Mouse (Mus musculus): Measurements from ENCODE around the gene Nrxn1. TPM values are rescaled to one million over a fixed set of nuclear protein-coding genes. Genes with fewer than 3 reads are reported as not detected.

Gene Nrxn1
- total and polyA plus RNA-seq, 2 experiments, result 2.9 to 13.9 TPM

DNA sequence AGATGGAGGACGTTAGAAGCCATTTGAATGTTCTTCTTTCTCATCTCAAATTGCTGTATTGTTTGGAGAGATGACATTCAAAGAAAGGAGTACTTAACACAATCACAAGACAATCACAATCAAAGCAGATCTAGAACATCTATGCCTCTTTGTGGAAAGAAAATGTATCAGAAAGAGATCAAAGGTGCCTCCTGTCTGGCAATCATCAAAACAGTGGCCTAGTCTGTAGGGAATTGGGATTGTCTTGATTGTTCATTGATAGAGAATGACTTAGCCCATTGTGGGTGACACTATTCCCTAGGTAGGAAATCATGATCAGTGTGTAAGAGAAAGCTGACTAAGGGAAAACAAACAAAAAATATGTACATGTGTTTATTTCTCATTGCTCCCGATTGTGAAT is 1060.5 kb downstream of the Nrxn1 start:
- H3K9ac ChIP-seq (ENCODE audit: low read depth, low read length), result no peak overlapping the region
- no peak overlapping the region for H3K4me3 ChIP-seq (ENCODE audit: insufficient read depth, low read depth, low read length)
- DNase-seq (ENCODE audit: extremely low read depth, low read depth, low spot score), result no peak
- WGBS, result 74% methylated on average over 2 of the region's 2 CpGs
- no peak overlapping the region for H3K27ac ChIP-seq (replicated peaks; ENCODE audit: insufficient read depth, low read depth, low read length)
- H3K36me3 ChIP-seq (ENCODE audit: control insufficient read depth, insufficient read depth, low read length), result no peaks in the 10 kb centered on the region
- no peaks in the 10 kb centered on the region for H3K79me2 ChIP-seq (ENCODE audit: control insufficient read depth, insufficient read depth, low read length)
- H3K27me3 ChIP-seq (ENCODE audit: control insufficient read depth, insufficient read depth, low read length), result no peaks in the 10 kb centered on the region
- no peaks in the 10 kb centered on the region for H3K4me1 ChIP-seq (ENCODE audit: control insufficient read depth, insufficient read depth, low read length)
- TF ChIP-seq CTCF (IDR thresholded peaks at IDR 0.05; ENCODE audit: low read depth, low read length) (no peak), POLR2A (IDR thresholded peaks at IDR 0.05; ENCODE audit: extremely low read depth, insufficient read depth, low read length) (no peak)

- H3K9ac ChIP-seq (ENCODE audit: low read depth, low read length), result no peak overlapping the region
- 50% methylated on average over 1 of the region's 1 CpGs for WGBS
Observed at GRCm38 (mm10) chr17:90016636-90017035, 1076.2 kb downstream of the Nrxn1 start.

GRCm38 (mm10) chr17:90011761-90012160 is 1081.1 kb downstream of the Nrxn1 start:
- no peak overlapping the region for H3K9ac ChIP-seq (ENCODE audit: low read depth, low read length)
- 93% methylated on average over 1 of the region's 1 CpGs for WGBS
- H3K36me3 ChIP-seq (ENCODE audit: control insufficient read depth, insufficient read depth, low read length), result no peaks in the 10 kb centered on the region
- no peak overlapping the region for H3K27ac ChIP-seq (replicated peaks; ENCODE audit: insufficient read depth, low read depth, low read length)
- H3K27me3 ChIP-seq (ENCODE audit: control insufficient read depth, insufficient read depth, low read length), result no peaks in the 10 kb centered on the region
- no peaks in the 10 kb centered on the region for H3K79me2 ChIP-seq (ENCODE audit: control insufficient read depth, insufficient read depth, low read length)
- H3K4me3 ChIP-seq (ENCODE audit: insufficient read depth, low read depth, low read length), result no peak overlapping the region
- H3K4me1 ChIP-seq (ENCODE audit: control insufficient read depth, insufficient read depth, low read length), result no peaks in the 10 kb centered on the region
- no peak for DNase-seq (ENCODE audit: extremely low read depth, low read depth, low spot score)
- TF ChIP-seq POLR2A (IDR thresholded peaks at IDR 0.05; ENCODE audit: extremely low read depth, insufficient read depth, low read length) (no peak), CTCF (IDR thresholded peaks at IDR 0.05; ENCODE audit: low read depth, low read length) (no peak)

More at GRCm38 (mm10) chr17:90016636-90017035, 1076.2 kb downstream of the Nrxn1 start:
- H3K4me1 ChIP-seq (ENCODE audit: control insufficient read depth, insufficient read depth, low read length), result no peaks in the 10 kb centered on the region
- no peak overlapping the region for H3K27ac ChIP-seq (replicated peaks; ENCODE audit: insufficient read depth, low read depth, low read length)
- H3K79me2 ChIP-seq (ENCODE audit: control insufficient read depth, insufficient read depth, low read length), result no peaks in the 10 kb centered on the region
- no peaks in the 10 kb centered on the region for H3K27me3 ChIP-seq (ENCODE audit: control insufficient read depth, insufficient read depth, low read length)
- DNase-seq (ENCODE audit: extremely low read depth, low read depth, low spot score), result no peak
- no peak overlapping the region for H3K4me3 ChIP-seq (ENCODE audit: insufficient read depth, low read depth, low read length)
- no peak for TF ChIP-seq CTCF (IDR thresholded peaks at IDR 0.05; ENCODE audit: low read depth, low read length)
- no peak for TF ChIP-seq POLR2A (IDR thresholded peaks at IDR 0.05; ENCODE audit: extremely low read depth, insufficient read depth, low read length)
- H3K36me3 ChIP-seq (ENCODE audit: control insufficient read depth, insufficient read depth, low read length), result no peaks in the 10 kb centered on the region

DNA sequence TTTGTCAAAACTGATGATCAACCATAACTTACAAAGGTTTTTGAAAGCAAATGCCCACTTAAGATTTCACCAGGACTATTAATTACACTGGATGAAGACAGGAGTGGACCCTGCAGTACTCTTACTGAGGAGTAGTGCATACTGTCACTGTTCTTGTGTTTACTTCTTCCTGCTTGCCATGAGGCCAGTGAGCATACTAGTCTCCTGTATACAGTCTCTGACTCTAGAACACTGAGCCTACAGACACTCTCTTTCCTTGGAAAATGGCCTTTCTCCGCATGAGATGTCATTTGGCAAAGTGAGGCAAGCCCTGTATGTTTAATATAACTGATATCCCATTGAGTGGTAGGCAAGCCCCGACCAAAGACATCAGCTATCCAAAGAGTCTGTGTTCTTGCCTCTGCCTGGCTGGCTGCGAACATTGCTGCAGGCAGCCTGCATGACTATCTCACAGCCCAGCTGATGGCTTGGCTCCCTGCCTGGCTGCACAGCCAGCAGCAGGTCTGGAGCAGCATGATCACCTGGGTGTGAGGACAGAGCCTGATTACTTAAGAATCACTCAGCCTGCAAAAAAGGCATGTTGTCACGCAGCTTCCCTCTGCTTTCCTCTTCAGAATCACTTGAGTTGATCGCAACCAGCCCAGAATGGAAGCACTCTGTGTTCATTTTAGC is 1085.3 kb downstream of the Nrxn1 start:
- Histone ChIP-seq H3K27me3 (ENCODE audit: control insufficient read depth, insufficient read depth, low read length) (no peaks in the 10 kb centered on the region), H3K4me1 (ENCODE audit: control insufficient read depth, insufficient read depth, low read length) (no peaks in the 10 kb centered on the region), H3K27ac (replicated peaks; ENCODE audit: insufficient read depth, low read depth, low read length) (no peak overlapping the region), H3K4me3 (ENCODE audit: insufficient read depth, low read depth, low read length) (no peak overlapping the region), H3K79me2 (ENCODE audit: control insufficient read depth, insufficient read depth, low read length) (no peaks in the 10 kb centered on the region), H3K36me3 (ENCODE audit: control insufficient read depth, insufficient read depth, low read length) (no peaks in the 10 kb centered on the region), H3K9ac (ENCODE audit: low read depth, low read length) (no peak overlapping the region)
- TF ChIP-seq CTCF (IDR thresholded peaks at IDR 0.05; ENCODE audit: low read depth, low read length) (no peak), POLR2A (IDR thresholded peaks at IDR 0.05; ENCODE audit: extremely low read depth, insufficient read depth, low read length) (no peak)
- 55% methylated on average over 5 of the region's 5 CpGs for whole genome bisulfite sequencing
- DNase-seq (ENCODE audit: extremely low read depth, low read depth, low spot score), result no peak

DNA sequence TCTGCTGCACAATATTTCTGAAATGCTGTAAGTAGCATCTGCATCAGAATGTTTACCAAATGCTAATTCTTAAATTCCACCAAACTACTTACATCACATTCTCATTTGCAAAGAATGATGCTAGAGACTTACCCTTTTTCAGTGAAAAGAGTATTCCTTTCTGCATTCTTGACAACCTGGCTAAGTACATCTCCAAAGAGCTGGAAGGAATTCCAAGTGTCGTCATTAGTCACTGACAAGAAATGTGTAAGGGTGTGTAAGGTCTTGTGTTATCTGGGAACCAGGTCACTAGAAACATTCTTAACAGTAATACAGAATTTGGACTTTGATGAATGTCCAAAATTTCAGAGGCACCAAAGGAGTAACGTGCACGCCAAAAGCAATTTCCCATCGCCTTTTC is 1102.2 kb downstream of the Nrxn1 start:
- Histone ChIP-seq H3K27ac (replicated peaks; ENCODE audit: insufficient read depth, low read depth, low read length) (no peak overlapping the region), H3K36me3 (ENCODE audit: control insufficient read depth, insufficient read depth, low read length) (no peaks in the 10 kb centered on the region), H3K4me1 (ENCODE audit: control insufficient read depth, insufficient read depth, low read length) (no peaks in the 10 kb centered on the region), H3K79me2 (ENCODE audit: control insufficient read depth, insufficient read depth, low read length) (no peaks in the 10 kb centered on the region), H3K4me3 (ENCODE audit: insufficient read depth, low read depth, low read length) (no peak overlapping the region), H3K9ac (ENCODE audit: low read depth, low read length) (no peak overlapping the region), H3K27me3 (ENCODE audit: control insufficient read depth, insufficient read depth, low read length) (no peaks in the 10 kb centered on the region)
- DNase-seq (ENCODE audit: extremely low read depth, low read depth, low spot score), result no peak
- TF ChIP-seq CTCF (IDR thresholded peaks at IDR 0.05; ENCODE audit: low read depth, low read length) (no peak), POLR2A (IDR thresholded peaks at IDR 0.05; ENCODE audit: extremely low read depth, insufficient read depth, low read length) (no peak)
- 78% methylated on average over 4 of the region's 4 CpGs for WGBS
